Mouse (Mus musculus) liver, adult 2 months (tissue): ENCODE results near the gene Mpg. TPM values are rescaled to one million over a fixed set of nuclear protein-coding genes. Genes with fewer than 3 reads are reported as not detected.
A peak's percentile ranks its signal among the peaks of the same experiment; 100 is the strongest.

Experiments
- DNase-seq: peaks from one replicate; pipeline ENCODE4 v3.0.0-alpha.2; 2011; ENCODE audit warnings: low read depth, low spot score; ENCODE audit errors: extremely low read depth
- H3K27ac ChIP-seq: fragments of 200-500 bp; replicated peaks from 2 replicates; pipeline ENCODE4 v1.5.1; 2012; ENCODE audit warnings: low read depth, mild to moderate bottlenecking, control low read depth, inconsistent platforms, low read length; ENCODE audit not compliant: insufficient read depth
- H3K27me3 ChIP-seq: fragments of 200-500 bp; 2 replicates; pipeline ENCODE4 v1.6.1; 2012; ENCODE audit warnings: mild to moderate bottlenecking, moderate library complexity, low read length, inconsistent platforms; ENCODE audit not compliant: control insufficient read depth, insufficient read depth
- H3K36me3 ChIP-seq: fragments of 200-500 bp; 2 replicates; pipeline ENCODE4 v1.6.1; 2012; ENCODE audit warnings: low read length, inconsistent platforms; ENCODE audit not compliant: control insufficient read depth, insufficient read depth
- H3K4me1 ChIP-seq: fragments of 200-500 bp; 2 replicates; pipeline ENCODE4 v1.6.1; 2011; ENCODE audit warnings: low read length; ENCODE audit not compliant: control insufficient read depth, insufficient read depth
- H3K4me3 ChIP-seq: fragments of 200-500 bp; 2 replicates; pipeline ENCODE4 v1.5.1; 2011; ENCODE audit warnings: low read depth, mild to moderate bottlenecking, control low read depth, low read length, moderate library complexity; ENCODE audit not compliant: insufficient read depth
- H3K79me2 ChIP-seq: fragments of 200-500 bp; 2 replicates; pipeline ENCODE4 v1.6.1; 2012; ENCODE audit warnings: inconsistent platforms, mild to moderate bottlenecking, low read length, moderate library complexity; ENCODE audit not compliant: control insufficient read depth, insufficient read depth
- H3K9ac ChIP-seq: fragments of 200-500 bp; 2 replicates; pipeline ENCODE4 v1.6.1; 2012; ENCODE audit warnings: low read depth, mild to moderate bottlenecking, control low read depth, inconsistent platforms, low read length
- CTCF ChIP-seq: fragments of 200-500 bp; IDR thresholded peaks from 2 replicates; pipeline ENCODE4 v1.5.1; 2011; ENCODE audit warnings: low read depth, low read length, control low read depth
- POLR2A ChIP-seq: fragments of 200-500 bp; IDR thresholded peaks from 2 replicates; pipeline ENCODE4 v1.6.1; 2011; ENCODE audit warnings: low read length, control low read depth; ENCODE audit not compliant: insufficient read depth; ENCODE audit errors: extremely low read depth
- WGBS: fragments of 180-500 bp; shearing (Covaris S2); methylation state at CpG from one replicate; pipeline ENCODE4 v1.1.7; 2018; 5-methylcytosine and 5-hydroxymethylcytosine counted together
- polyA plus RNA-seq: library from polyadenylated mRNA; depleted of rRNA; stranded (reverse); fragments of >200 nt; gene quantifications from 2 replicates; pipeline ENCODE4 v1.2.3, GENCODE M21; 2012
- total RNA-seq: library from RNA; depleted of rRNA; stranded (reverse); fragments of >200 nt; gene quantifications from 2 replicates; pipeline ENCODE4 v1.2.3, GENCODE M21; 2014

The Mpg gene
- total and polyA plus RNA-seq, 2 experiments: 9.1 to 10.3 TPM

DNA sequence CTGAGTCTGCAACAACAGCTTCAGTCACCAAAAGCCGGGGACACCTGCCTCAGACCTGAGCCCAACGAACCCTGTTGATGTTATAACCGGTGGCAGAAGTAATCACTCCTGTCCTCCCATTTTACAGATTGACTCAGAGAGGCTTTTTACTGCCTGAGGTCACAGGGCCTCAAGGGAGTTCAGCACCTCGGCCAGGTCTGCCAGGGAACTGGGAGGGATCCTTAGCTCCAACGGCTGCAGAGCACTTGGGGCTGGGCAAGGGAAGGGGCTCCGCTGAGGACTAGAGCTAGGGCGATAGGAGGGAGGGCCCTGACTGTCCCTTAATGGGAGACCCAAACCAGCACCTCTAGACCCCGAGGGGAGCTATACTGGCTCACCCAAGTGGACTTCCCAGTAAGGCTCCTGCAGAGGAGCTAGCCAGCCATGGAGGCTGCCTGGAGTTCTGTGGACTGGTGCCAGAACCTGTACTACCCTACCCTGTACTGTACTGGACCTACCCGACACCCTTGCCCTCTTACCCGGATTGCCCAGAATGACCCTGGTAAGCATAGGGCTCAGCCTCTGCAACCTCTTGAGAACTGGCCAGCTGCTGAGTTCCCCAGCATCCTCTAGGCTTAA lies 5.6 kb upstream of the Mpg start:
- DNase-seq: peak; percentile 60
- 63% methylated on average over 10 of the region's 10 CpGs for whole genome bisulfite sequencing
- H3K9ac ChIP-seq: peak overlapping the region; percentile 69
- no peaks in the 10 kb centered on the region; the same call in 1 of the 2 replicates for H3K79me2 ChIP-seq
- TF ChIP-seq POLR2A: no peak
- TF ChIP-seq CTCF: no peak
- no peaks in the 10 kb centered on the region for H3K36me3 ChIP-seq
- peaks cover 13% of the 10 kb centered on the region for H3K4me1 ChIP-seq
- H3K4me3 ChIP-seq: peak overlapping the region; percentile 65
- no peak overlapping the region for H3K27ac ChIP-seq
- no peaks in the 10 kb centered on the region for H3K27me3 ChIP-seq

- TF ChIP-seq POLR2A (0 out of 2 replicates have a peak, but pooled peaks have one; percentile 25), CTCF (no peak)
- no peaks in the 10 kb centered on the region for H3K79me2 ChIP-seq
- H3K27me3 ChIP-seq: no peaks in the 10 kb centered on the region
- H3K4me3 ChIP-seq: peak overlapping the region; percentile 65
- peak; percentile 38 for DNase-seq
- H3K9ac ChIP-seq: peak overlapping the region; percentile 69
- WGBS: 2% methylated on average over 43 of the region's 46 CpGs
- H3K36me3 ChIP-seq: no peaks in the 10 kb centered on the region
- peak overlapping the region; percentile 12; the same call in 1 of the 2 replicates for H3K27ac ChIP-seq
- H3K4me1 ChIP-seq: peaks cover 17% of the 10 kb centered on the region
Measured at GRCm38 (mm10) chr11:32221225-32221950, 4.9 kb upstream of the Mpg start.

DNA sequence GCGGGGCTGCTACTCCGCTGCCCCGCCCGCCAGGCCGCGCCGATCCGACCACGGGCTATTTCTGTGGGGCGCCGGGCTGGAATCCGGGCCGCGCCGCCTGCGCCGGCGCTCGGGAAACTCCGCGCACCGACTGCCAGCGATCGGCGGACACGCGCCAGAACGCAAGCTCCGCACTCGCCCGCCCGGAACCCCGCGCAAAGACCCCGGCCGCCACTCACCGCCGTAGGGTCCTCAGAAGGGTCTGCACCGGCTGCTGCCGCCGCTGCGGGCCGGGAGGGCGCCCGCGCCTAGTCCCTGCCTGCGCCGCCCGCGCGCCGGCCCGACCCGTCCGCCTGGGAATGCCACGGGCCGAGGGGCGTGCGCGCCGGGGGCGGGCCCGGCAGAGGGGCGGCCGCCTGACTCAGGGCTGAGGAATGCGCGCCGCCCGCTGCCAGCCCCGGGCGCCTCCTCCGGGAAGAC lies 4.3 kb upstream of the Mpg start, which contains the start of gene Rhbdf1:
Gene Rhbdf1 (minus strand): TSS at position 350 of the 459 bp plus-strand sequence.
- Histone ChIP-seq H3K27ac (peak within 1 kb of the TSS; percentile 38), H3K27me3 (no peaks in the 10 kb centered on the region), H3K4me3 (peak within 1 kb of the TSS; percentile 65), H3K4me1 (peaks cover 19% of the 10 kb centered on the region), H3K36me3 (no peaks in the 10 kb centered on the region), H3K79me2 (no peaks in the 10 kb centered on the region), H3K9ac (peak within 1 kb of the TSS; percentile 69)
- DNase-seq: no peak
- no peak for TF ChIP-seq CTCF
- TF ChIP-seq POLR2A: no peak
- 1% methylated on average over 72 of the region's 72 CpGs for WGBS

DNA sequence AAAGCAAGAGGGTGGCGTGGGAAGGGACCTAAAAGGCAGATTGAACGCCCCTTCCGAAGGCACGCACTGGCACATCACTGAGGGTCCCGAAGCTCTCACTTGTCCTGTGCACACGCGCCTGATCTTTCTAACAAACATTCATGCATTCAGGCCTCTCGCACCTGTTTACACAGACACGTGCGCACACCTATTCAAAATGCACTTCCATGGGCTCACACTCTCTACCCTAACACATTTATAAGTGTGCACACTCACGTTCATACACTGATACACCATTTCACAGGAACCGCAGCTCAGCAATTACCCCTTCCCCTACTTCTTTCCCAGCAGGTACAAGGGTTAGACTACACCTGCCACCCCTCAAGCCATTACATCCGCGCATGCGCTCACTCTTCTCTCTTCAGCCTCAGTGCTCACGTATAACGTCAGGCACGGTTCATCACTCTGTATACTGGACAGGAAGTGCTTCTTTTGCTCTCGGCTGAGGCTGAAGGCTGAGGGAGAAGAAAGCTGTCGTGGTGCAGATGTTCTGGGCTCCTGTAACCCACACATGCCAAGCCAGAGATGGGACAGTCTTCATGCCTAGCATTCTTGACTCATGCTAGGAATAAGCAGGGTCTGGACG lies 3.6 kb upstream of the Mpg start:
- Histone ChIP-seq H3K4me1 (peaks cover 19% of the 10 kb centered on the region), H3K79me2 (no peaks in the 10 kb centered on the region), H3K9ac (peak overlapping the region; percentile 69), H3K27me3 (no peaks in the 10 kb centered on the region), H3K4me3 (peak overlapping the region; percentile 65), H3K36me3 (no peaks in the 10 kb centered on the region), H3K27ac (peak overlapping the region; percentile 38)
- TF ChIP-seq POLR2A (no peak), CTCF (no peak)
- no peak for DNase-seq
- 27% methylated on average over 21 of the region's 21 CpGs for WGBS

DNA sequence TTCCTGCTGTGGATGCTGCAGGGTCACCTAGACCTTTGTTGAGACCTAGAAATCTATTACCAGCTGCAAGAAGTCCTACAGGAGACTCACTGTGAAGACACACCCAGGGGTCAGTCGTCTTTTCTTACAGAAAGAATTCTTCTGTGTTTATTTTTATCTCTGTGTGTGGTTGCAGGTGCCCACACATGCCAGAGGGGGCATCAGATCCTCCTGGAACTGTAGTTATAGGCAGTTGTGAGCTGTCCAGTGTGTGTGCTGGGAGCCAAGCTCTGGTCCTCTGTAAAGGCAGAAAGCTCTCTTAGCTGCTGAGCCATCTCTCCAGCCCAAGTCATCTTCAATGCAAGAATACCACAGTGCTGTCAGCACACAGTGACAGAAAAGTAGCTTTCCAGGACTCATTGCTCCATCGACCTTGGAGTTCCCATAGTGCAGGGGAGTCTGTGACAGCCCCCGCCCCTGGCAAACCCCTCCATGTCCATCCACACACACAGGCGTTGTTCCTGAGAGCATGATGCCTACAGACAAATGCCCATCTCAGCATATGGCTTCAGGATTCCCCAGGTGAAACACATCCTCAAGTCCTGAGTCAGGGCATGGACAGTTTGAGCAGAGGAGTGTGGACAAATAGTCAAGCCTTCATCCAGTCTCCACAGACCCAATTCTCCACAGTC lies 2.9 kb upstream of the Mpg start:
- no peak overlapping the region for H3K4me3 ChIP-seq
- no peaks in the 10 kb centered on the region for H3K79me2 ChIP-seq
- peaks cover 19% of the 10 kb centered on the region for H3K4me1 ChIP-seq
- H3K9ac ChIP-seq: no peak overlapping the region
- 83% methylated on average over 4 of the region's 4 CpGs for WGBS
- DNase-seq: no peak
- no peak overlapping the region for H3K27ac ChIP-seq
- H3K36me3 ChIP-seq: no peaks in the 10 kb centered on the region
- H3K27me3 ChIP-seq: no peaks in the 10 kb centered on the region
- TF ChIP-seq CTCF (no peak), POLR2A (no peak)
